Mouse (Mus musculus): Measurements from ENCODE around the gene Fbxo8.

Fbxo8 gene

GRCm38 (mm10) chr8:56611736-56612135 is 60.8 kb downstream of the Fbxo8 start:
- no peak for DNase-seq (ENCODE audit: inconsistent ontology term)

- DNase-seq (ENCODE audit: inconsistent ontology term): no peak
Measured at GRCm38 (mm10) chr8:56614235-56614634, 63.3 kb downstream of the Fbxo8 start.

- DNase-seq (ENCODE audit: inconsistent ontology term): peak; percentile 22
Measured at GRCm38 (mm10) chr8:56615005-56615404, 64.1 kb downstream of the Fbxo8 start.

- peak; percentile 42 for DNase-seq (ENCODE audit: inconsistent ontology term)
Measured at GRCm38 (mm10) chr8:56616260-56616659, 65.4 kb downstream of the Fbxo8 start.

GRCm38 (mm10) chr8:56617271-56617670 is 66.4 kb downstream of the Fbxo8 start:
- no peak for DNase-seq (ENCODE audit: inconsistent ontology term)

- DNase-seq (ENCODE audit: inconsistent ontology term): no peak
Measured at GRCm38 (mm10) chr8:56619056-56619455, 68.2 kb downstream of the Fbxo8 start.

- no peak for DNase-seq (ENCODE audit: inconsistent ontology term)
Measured at GRCm38 (mm10) chr8:56619571-56619970, 68.7 kb downstream of the Fbxo8 start.

GRCm38 (mm10) chr8:56620691-56621090 is 69.8 kb downstream of the Fbxo8 start:
- no peak for DNase-seq (ENCODE audit: inconsistent ontology term)

- no peak for DNase-seq (ENCODE audit: inconsistent ontology term)
Measured at GRCm38 (mm10) chr8:56621093-56621492, 70.2 kb downstream of the Fbxo8 start.

GRCm38 (mm10) chr8:56622470-56623024 is 71.7 kb downstream of the Fbxo8 start:
- DNase-seq (ENCODE audit: inconsistent ontology term): peak; percentile 12

- DNase-seq (ENCODE audit: inconsistent ontology term): no peak
Measured at GRCm38 (mm10) chr8:56623346-56623745, 72.5 kb downstream of the Fbxo8 start.

GRCm38 (mm10) chr8:56629160-56629559 is 78.3 kb downstream of the Fbxo8 start:
- DNase-seq (ENCODE audit: inconsistent ontology term): peak; percentile 43

- DNase-seq (ENCODE audit: inconsistent ontology term): no peak
Measured at GRCm38 (mm10) chr8:56639277-56639676, 88.4 kb downstream of the Fbxo8 start.
